Mouse (Mus musculus): ENCODE measurements around the gene Atrip.
A peak's percentile ranks its signal among the peaks of the same experiment; 100 is the strongest.

Atrip gene

GRCm38 (mm10) chr9:109097291-109097690 is 23.4 kb upstream of the Atrip start:
- DNase-seq = no peak

- no peak for DNase-seq
Observed at GRCm38 (mm10) chr9:109096856-109097255, 22.9 kb upstream of the Atrip start.

GRCm38 (mm10) chr9:109096251-109096661 is 22.3 kb upstream of the Atrip start:
- no peak for DNase-seq

- DNase-seq = peak; percentile 64 to 78
Observed at GRCm38 (mm10) chr9:109095137-109095982, 21.4 kb upstream of the Atrip start, which contains the start of gene Plxnb1. Plxnb1 (plus strand) TSS chr9:109095389.

GRCm38 (mm10) chr9:109094553-109095136 is 20.7 kb upstream of the Atrip start:
- DNase-seq = peak; percentile 44 to 65

GRCm38 (mm10) chr9:109093786-109094552 is 20.0 kb upstream of the Atrip start:
- DNase-seq = peak; percentile 75 to 77

GRCm38 (mm10) chr9:109092799-109093198 is 18.9 kb upstream of the Atrip start:
- peak; percentile 54 to 56 for DNase-seq

GRCm38 (mm10) chr9:109091802-109092201 is 17.9 kb upstream of the Atrip start:
- no peak for DNase-seq

- no peak for DNase-seq
Observed at GRCm38 (mm10) chr9:109090446-109090845, 16.5 kb upstream of the Atrip start.

GRCm38 (mm10) chr9:109087987-109088386 is 14.1 kb upstream of the Atrip start:
- DNase-seq = peak; percentile 35 to 51

- DNase-seq = peak in 1 of 2 experiments; percentile 58
Observed at GRCm38 (mm10) chr9:109084922-109085321, 11.0 kb upstream of the Atrip start.

GRCm38 (mm10) chr9:109082124-109082800 is 8.3 kb upstream of the Atrip start, which contains the start of the genes Ccdc51 and Tma7:
Ccdc51 (plus strand) TSS chr9:109082493.
Tma7 (minus strand) TSS chr9:109082587.
- peak; percentile 90 to 91 for DNase-seq

GRCm38 (mm10) chr9:109081749-109082123 is 7.8 kb upstream of the Atrip start:
- DNase-seq = no peak

GRCm38 (mm10) chr9:109080516-109080915 is 6.6 kb upstream of the Atrip start:
- no peak for DNase-seq

- DNase-seq = peak in 1 of 2 experiments; percentile 49
Observed at GRCm38 (mm10) chr9:109068095-109068735, 5.7 kb downstream of the Atrip start.

- DNase-seq = no peak
Observed at GRCm38 (mm10) chr9:109060898-109061295, 13.0 kb downstream of the Atrip start.

GRCm38 (mm10) chr9:109060184-109060897 is 13.6 kb downstream of the Atrip start:
- DNase-seq = peak in 1 of 2 experiments; percentile 16

- DNase-seq = peak; percentile 94 to 95
Observed at GRCm38 (mm10) chr9:109059136-109059903, 14.6 kb downstream of the Atrip start, which contains the start of gene Trex1. Trex1 (minus strand) TSS chr9:109059734.

- peak in 1 of 2 experiments; percentile 19 for DNase-seq
Observed at GRCm38 (mm10) chr9:109058006-109058765, 15.7 kb downstream of the Atrip start.

- DNase-seq = peak in 1 of 2 experiments; percentile 1
Observed at GRCm38 (mm10) chr9:109057543-109057942, 16.4 kb downstream of the Atrip start.
